Comparison of ENCODE assay signal across 8 mouse cellular contexts in the genomic region with DNA sequence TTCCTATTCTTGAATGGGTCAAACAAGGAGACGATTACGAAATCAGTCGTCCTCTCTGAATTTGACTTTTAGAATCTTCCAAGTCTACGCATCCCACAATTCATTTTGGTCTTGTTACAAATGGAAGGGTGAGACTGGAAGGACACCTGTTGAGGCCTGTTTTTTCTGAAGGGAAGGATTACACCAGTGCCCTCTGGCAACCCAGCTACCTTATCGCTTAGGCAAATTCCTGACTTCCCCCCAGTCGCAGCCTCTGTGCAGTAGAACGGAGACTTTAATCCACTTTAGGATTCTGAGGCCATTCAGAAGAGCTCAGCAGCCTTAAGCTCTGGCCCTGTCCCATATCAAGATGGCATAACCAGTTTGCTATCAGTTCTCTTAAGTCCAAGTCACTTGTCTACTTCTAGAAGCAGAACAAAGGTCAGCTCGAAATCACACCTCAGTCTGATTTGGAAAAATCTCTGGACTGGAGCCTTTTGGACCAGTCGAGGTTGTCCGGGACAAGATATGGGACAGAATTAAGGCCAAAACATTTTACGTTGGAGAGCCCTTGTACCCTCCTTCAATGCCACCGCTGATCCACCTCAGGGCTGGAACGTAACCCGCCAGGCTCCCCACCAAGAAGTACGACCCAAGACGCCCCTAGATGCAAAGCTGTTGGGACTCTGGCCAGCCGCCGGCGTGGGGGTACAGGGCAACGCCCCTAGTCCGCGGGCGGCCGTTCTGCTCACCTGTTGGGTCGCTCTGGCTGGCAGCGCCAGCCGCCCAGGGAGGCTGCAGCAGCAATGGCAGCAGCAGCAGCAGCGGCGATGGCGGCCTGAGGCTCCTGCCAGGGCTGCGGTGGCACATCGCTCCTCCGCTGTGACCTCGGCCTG. TPM values are rescaled to one million over a fixed set of nuclear protein-coding genes. Genes with fewer than 3 reads are reported as not detected.
DNase-seq lines count a peak whose midpoint lies in the region; ATAC-seq lines count a peak whose summit lies in the region.

No protein-coding gene starts in this region.

- H3K4me1 ChIP-seq in neural tube, embryonic 11.5 days (ENCODE audit: control insufficient read depth, insufficient read depth, low read length), result peaks cover 5% of the 10 kb centered on the region; the same call in 1 of the 2 replicates
- H3K4me1 ChIP-seq in forebrain, embryonic 13.5 days, result peaks cover 10% of the 10 kb centered on the region
- peaks cover 9% of the 10 kb centered on the region; the same call in 1 of the 2 replicates for H3K4me1 ChIP-seq in limb, embryonic 12.5 days (replicated peaks)

- peak overlapping the region; percentile 29 for H3K9ac ChIP-seq in neural tube, embryonic 11.5 days (ENCODE audit: low read length)
- H3K9ac ChIP-seq in forebrain, embryonic 13.5 days, result peak overlapping the region; percentile 48; the same call in 1 of the 2 replicates
- peak overlapping the region; percentile 51 for H3K9ac ChIP-seq in limb, embryonic 12.5 days (replicated peaks)

- ATAC-seq in neural tube, embryonic 11.5 days (ENCODE audit: insufficient read depth, low FRiP score, low TSS enrichment), result no peak
- ATAC-seq in forebrain, embryonic 13.5 days, result 0 out of 2 replicates have a peak, but pooled peaks have one; percentile 27
- no peak for ATAC-seq in limb, embryonic 12.5 days (ENCODE audit: insufficient number of reproducible peaks, insufficient read depth, low FRiP score, low TSS enrichment, low read depth)

- peaks cover 16% of the 10 kb centered on the region for H3K27me3 ChIP-seq in neural tube, embryonic 11.5 days (ENCODE audit: control insufficient read depth, insufficient read depth, low read length)
- H3K27me3 ChIP-seq in forebrain, embryonic 13.5 days, result peaks cover 40% of the 10 kb centered on the region
- H3K27me3 ChIP-seq in limb, embryonic 12.5 days, result peaks cover 40% of the 10 kb centered on the region

- no peak overlapping the region for H3K27ac ChIP-seq in neural tube, embryonic 11.5 days (ENCODE audit: low read depth, low read length)
- no peak overlapping the region for H3K27ac ChIP-seq in forebrain, embryonic 13.5 days
- no peak overlapping the region for H3K27ac ChIP-seq in limb, embryonic 12.5 days

- no peaks in the 10 kb centered on the region for H3K9me3 ChIP-seq in neural tube, embryonic 11.5 days (ENCODE audit: control insufficient read depth, low read length)
- no peaks in the 10 kb centered on the region for H3K9me3 ChIP-seq in forebrain, embryonic 13.5 days (replicated peaks)
- H3K9me3 ChIP-seq in limb, embryonic 12.5 days, result no peaks in the 10 kb centered on the region

- peak overlapping the region; percentile 67 for H3K4me2 ChIP-seq in neural tube, embryonic 11.5 days (ENCODE audit: low read depth)
- H3K4me2 ChIP-seq in forebrain, embryonic 13.5 days, result peak overlapping the region; percentile 60
- H3K4me2 ChIP-seq in limb, embryonic 12.5 days, result peak overlapping the region; percentile 85

- DNase-seq in neural tube, embryonic 11.5 days (ENCODE audit: low spot score), result no peak
- no peak for DNase-seq in neural tube, embryonic 10.5 days (ENCODE audit: extremely low spot score, low spot score)
- peak; percentile 13 for DNase-seq in retina, embryonic 14.5 days (ENCODE audit: low spot score)
- DNase-seq in layer of hippocampus, postnatal 14 days (ENCODE audit: low spot score in 2 of 2), result no peak
- DNase-seq in right cerebral cortex, postnatal 36 days (ENCODE audit: low spot score in 2 of 2), result no peak
- DNase-seq in kidney, postnatal 36 days, result no peak

- peak overlapping the region; percentile 28 for H3K4me3 ChIP-seq in neural tube, embryonic 11.5 days (ENCODE audit: low read depth, low read length)
- H3K4me3 ChIP-seq in forebrain, embryonic 13.5 days, result peak overlapping the region; percentile 34
- peak overlapping the region; percentile 44 for H3K4me3 ChIP-seq in limb, embryonic 12.5 days (replicated peaks)

- H3K36me3 ChIP-seq in neural tube, embryonic 11.5 days (ENCODE audit: control insufficient read depth, insufficient read depth, low read length), result no peaks in the 10 kb centered on the region
- H3K36me3 ChIP-seq in forebrain, embryonic 13.5 days (ENCODE audit: poor library complexity, severe bottlenecking), result no peaks in the 10 kb centered on the region
- H3K36me3 ChIP-seq in limb, embryonic 12.5 days, result no peaks in the 10 kb centered on the region

- 23% methylated on average over 29 of the region's 34 CpGs for WGBS in neural tube, embryonic 11.5 days
- 12% methylated on average over 34 of the region's 34 CpGs for WGBS in forebrain, embryonic 13.5 days
- 17% methylated on average over 34 of the region's 34 CpGs for WGBS in limb, embryonic 12.5 days

RNA-seq across cellular contexts. Expression of a gene that starts 0.7 kb away (rescaled TPM):
- polyA plus RNA-seq in neural tube, embryonic 11.5 days (2014; fragmentation: Nextera tagmentation; extraction: Ambion mirVana), result 2.0 and 2.2 TPM in 2 replicates
- 0.28 and 0.33 TPM in 2 replicates for polyA plus RNA-seq in forebrain, embryonic 13.5 days (2015; fragmentation: Nextera tagmentation; extraction: Ambion mirVana)
- 1.4 and 1.5 TPM in 2 replicates for polyA plus RNA-seq in limb, embryonic 12.5 days (2016; fragmentation: Nextera tagmentation; extraction: Ambion mirVana)
- under 1 TPM in 1 of 2 experiments, not detected in 1; 0.58 TPM for total RNA-seq in layer of hippocampus, postnatal 14 days (2021)
